Mouse (Mus musculus): ENCODE data around the gene Abcc8. TPM values are rescaled to one million over a fixed set of nuclear protein-coding genes. Genes with fewer than 3 reads are reported as not detected.
"Not testable (repeated sequence)": the region's sequence is repeated elsewhere in the genome, so short reads cannot be mapped to it uniquely, and the experiment has no call there.

Gene Abcc8
- 10 to 100 TPM; 18.2 to 23.1 TPM for total RNA-seq (2021)

- intact Hi-C loops (cut with DNase I), result loop anchor here (2.0 kb wide), 1 partner anchor 79 kb away; the partner anchor contains the start of gene Kcnj11
- peak; percentile 37 for DNase-seq
Measured at GRCm38 (mm10) chr7:46179431-46180275, at the start of gene Abcc8. Abcc8 (minus strand) TSS chr7:46180033.

GRCm38 (mm10) chr7:46226936-46227335 lies 47.1 kb upstream of the Abcc8 start:
- intact Hi-C loops (cut with DNase I), result loop anchor here (5.0 kb wide), 1 partner anchor 125 kb away; the partner anchor contains the start of gene Kcnj11
- DNase-seq, result peak; percentile 88

- intact Hi-C loops (cut with DNase I), result loop anchor here (5.0 kb wide), 1 partner anchor 124 kb away; the partner anchor contains the start of gene Kcnj11
- peak; percentile 51 for DNase-seq
Measured at GRCm38 (mm10) chr7:46226253-46226652, 46.4 kb upstream of the Abcc8 start.

DNA sequence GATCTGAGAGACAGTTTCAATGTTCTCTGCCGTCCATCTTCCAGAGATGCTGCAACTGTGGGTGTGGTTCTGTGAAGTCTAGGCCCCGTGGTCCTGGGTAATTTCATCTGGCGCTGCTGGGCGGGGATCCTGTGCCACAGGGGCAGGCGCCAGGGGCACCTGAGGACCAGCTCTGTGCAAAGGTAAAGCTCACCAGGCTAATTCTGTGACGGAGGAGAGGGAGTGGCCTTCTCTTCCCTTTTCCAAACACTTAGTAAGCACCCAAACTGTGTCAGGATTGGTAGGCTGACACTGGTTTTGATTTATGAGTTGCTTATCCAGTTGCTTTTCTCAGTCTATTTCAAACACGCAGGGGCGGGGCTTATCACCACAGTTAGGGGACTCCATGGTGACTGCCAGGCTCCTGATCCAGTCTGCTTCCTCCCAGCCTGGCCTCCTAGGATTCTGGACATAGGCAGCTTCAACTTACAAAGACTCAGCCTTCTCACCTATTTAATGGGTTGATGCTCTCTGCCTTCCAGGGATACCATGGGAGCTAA lies 40.8 kb upstream of the Abcc8 start:
- intact Hi-C loops (cut with DNase I), result no loop called here
- DNase-seq, result no peak

- peak; percentile 40 for DNase-seq
- intact Hi-C loops (cut with DNase I), result no loop called here
Measured at GRCm38 (mm10) chr7:46218415-46218814, 38.6 kb upstream of the Abcc8 start.

GRCm38 (mm10) chr7:46216481-46216880 lies 36.6 kb upstream of the Abcc8 start:
- DNase-seq, result no peak
- intact Hi-C loops (cut with DNase I), result no loop called here

DNA sequence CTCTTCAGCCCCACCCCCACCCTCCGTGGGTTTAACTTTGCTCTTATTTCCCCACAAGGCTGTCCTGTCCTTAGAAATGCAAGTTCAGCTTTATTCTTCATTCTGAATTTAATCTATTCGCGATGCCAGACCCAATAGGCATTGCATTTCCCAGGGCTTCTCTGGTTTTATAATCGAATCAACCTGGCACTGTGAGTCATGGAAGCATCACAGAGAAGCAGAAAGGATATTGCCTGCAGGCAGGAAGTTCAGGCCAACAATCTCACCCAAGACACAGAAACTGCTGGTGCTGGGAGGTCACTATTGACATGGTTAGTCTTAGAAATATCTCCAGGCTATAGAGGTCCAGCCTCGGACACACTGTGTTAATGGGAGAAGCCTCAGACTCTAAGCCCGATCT lies 30.4 kb upstream of the Abcc8 start:
- intact Hi-C loops (cut with DNase I), result no loop called here
- DNase-seq, result no peak

GRCm38 (mm10) chr7:46208131-46208530 lies 28.3 kb upstream of the Abcc8 start:
- intact Hi-C loops (cut with DNase I), result no loop called here
- DNase-seq, result no peak

DNA sequence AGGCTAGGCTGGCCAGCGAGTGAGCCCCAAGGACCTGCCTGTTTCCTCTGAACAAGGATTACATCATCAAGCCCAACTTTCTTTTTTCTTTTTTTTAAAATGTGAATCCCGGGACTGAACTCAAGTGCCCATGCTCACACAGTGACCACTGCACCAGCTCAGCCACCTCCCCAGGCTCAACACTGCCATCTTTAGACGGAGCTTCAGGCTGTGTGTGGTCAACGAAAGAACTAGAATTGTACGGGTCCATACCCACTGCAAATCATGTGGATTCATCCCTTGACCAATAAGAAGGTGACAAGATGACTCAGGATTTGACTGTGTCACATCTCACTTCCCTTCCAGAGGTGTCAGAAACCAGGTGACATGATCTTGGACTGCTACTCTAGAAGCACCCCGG lies 24.9 kb upstream of the Abcc8 start:
- no peak for DNase-seq
- intact Hi-C loops (cut with DNase I), result loop anchor here (1.0 kb wide), 1 partner anchor 108 kb away; no protein-coding TSS in a partner anchor

GRCm38 (mm10) chr7:46204046-46204471 lies 24.2 kb upstream of the Abcc8 start:
- intact Hi-C loops (cut with DNase I), result loop anchor here (1.0 kb wide), 1 partner anchor 108 kb away; no protein-coding TSS in a partner anchor
- peak; percentile 77 for DNase-seq

- intact Hi-C loops (cut with DNase I), result no loop called here
- DNase-seq, result no peak
Measured at GRCm38 (mm10) chr7:46201649-46202048, 21.8 kb upstream of the Abcc8 start.

DNA sequence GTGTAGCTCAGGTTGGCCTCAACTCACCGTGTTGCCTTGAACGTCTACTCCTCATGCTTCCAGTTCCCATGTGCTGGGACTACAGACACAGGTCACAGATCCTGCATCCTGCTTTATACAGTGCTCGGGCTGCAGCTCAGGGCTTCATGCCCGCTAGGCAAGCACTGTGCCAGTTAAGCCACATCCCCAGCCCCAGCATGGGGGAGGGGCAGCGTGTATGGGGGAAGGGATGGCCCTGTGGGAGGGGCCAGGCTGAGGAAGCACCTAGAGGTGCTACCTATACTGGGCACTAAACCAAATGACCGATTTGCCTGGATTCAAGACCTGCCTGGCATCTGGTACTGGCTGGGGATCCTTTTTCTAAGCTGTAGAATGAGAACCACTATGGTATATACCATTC lies 20.2 kb upstream of the Abcc8 start:
- peak; percentile 35 for DNase-seq
- intact Hi-C loops (cut with DNase I), result no loop called here

DNA sequence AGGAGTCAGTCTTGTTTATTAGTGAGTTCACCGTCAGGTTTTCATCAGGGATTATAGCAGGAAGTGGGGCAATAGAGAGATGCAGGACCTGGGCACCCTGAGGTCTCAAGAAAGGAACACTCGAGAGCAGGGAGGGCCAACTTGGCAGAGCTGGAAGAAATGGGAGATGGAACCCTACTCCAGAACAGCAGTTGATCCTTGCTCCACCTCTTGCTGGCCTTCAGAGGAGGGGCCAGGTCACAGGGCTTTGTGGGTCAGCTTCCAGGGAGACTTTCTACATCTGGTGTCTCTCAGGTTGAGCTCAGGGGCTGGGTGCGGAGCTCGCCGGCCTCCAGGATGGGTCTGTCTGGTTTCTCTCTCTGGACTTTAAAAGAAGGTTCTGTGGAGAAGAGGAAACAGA lies 15.5 kb upstream of the Abcc8 start:
- intact Hi-C loops (cut with DNase I), result no loop called here
- no peak for DNase-seq

GRCm38 (mm10) chr7:46184232-46184631 lies 4.4 kb upstream of the Abcc8 start:
- intact Hi-C loops (cut with DNase I), result no loop called here
- no peak for DNase-seq

GRCm38 (mm10) chr7:46181590-46181989 lies 1.8 kb upstream of the Abcc8 start:
- intact Hi-C loops (cut with DNase I), result loop anchor here (2.0 kb wide), 1 partner anchor 81 kb away; the partner anchor contains the start of gene Kcnj11
- DNase-seq, result peak; percentile 72

GRCm38 (mm10) chr7:46168980-46169379 lies 10.9 kb downstream of the Abcc8 start:
- DNase-seq; intact Hi-C loops (cut with DNase I): not testable (repeated sequence)

DNA sequence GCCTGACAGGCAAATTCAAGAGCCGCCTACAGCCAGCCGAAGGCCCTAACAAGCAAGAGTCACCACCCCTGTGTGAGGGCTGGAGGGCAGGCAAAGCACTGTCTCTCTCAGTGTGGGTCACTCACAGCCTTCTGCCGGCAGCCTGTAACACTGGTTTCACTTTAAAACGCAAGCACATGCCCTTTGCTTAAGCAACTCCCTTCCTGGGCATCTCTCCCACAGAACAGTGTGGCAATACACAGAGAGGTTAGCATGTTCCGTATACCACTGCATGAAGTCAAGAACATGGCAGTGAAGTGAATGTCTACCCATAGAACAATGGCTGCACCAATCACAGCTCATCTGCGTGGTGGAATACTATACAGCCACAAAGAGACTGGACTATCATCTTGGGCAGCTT lies 11.4 kb downstream of the Abcc8 start:
- DNase-seq, result no peak
- intact Hi-C loops (cut with DNase I), result no loop called here

GRCm38 (mm10) chr7:46167901-46168300 lies 11.9 kb downstream of the Abcc8 start:
- intact Hi-C loops (cut with DNase I), result no loop called here
- no peak for DNase-seq

DNA sequence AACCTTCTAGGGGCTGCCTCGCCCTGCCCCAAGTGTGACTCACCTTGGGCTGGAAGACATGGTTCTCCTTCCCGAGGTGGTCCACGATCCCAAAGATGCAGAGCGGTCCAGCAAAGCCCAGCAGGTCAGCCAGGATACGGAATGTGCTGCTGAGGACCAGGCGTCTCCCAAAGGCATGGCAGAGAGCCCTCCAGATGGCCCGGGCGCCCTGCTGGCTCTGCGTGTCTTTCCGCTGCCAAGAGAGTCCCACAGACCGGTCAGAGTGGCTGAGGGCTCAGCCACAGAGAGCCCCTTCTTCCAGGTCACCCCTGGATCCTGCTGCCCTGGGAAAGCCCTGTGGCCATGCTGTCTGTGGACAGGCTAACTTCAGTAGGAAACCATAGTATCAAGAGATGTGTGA lies 14.0 kb downstream of the Abcc8 start:
- intact Hi-C loops (cut with DNase I), result no loop called here
- DNase-seq, result no peak

GRCm38 (mm10) chr7:46162731-46163130 lies 17.1 kb downstream of the Abcc8 start:
- intact Hi-C loops (cut with DNase I), result no loop called here
- DNase-seq, result no peak

- DNase-seq, result peak; percentile 85
- intact Hi-C loops (cut with DNase I), result no loop called here
Measured at GRCm38 (mm10) chr7:46162132-46162727, 17.6 kb downstream of the Abcc8 start.
